Mouse (Mus musculus) stomach, embryonic 14.5 days (tissue): Measurements from ENCODE around the gene Ocel1. TPM values are rescaled to one million over a fixed set of nuclear protein-coding genes. Genes with fewer than 3 reads are reported as not detected.

Source experiments
- ATAC-seq: fragments of 200-750 bp; cut with Nextera tagmentation; 2 replicates; pipeline ENCODE4 v1.8.0; 2017; ENCODE audit warnings: low read depth, moderate TSS enrichment; ENCODE audit not compliant: insufficient number of reproducible peaks, insufficient read depth, low FRiP score
- H3K27ac ChIP-seq: fragments of 300-500 bp; sonication (generic); 2 replicates; pipeline ENCODE4 v1.5.1; 2014; ENCODE audit warnings: mild to moderate bottlenecking, low read length, moderate library complexity, mixed read lengths
- H3K27me3 ChIP-seq: fragments of 300-500 bp; sonication (generic); 2 replicates; pipeline ENCODE4 v1.6.1; 2014; ENCODE audit warnings: low read length, control low read depth, mixed read lengths; ENCODE audit not compliant: control insufficient read depth, insufficient read depth
- H3K36me3 ChIP-seq: fragments of 300-500 bp; sonication (generic); 2 replicates; pipeline ENCODE4 v1.6.1; 2014; ENCODE audit warnings: mild to moderate bottlenecking, control low read depth, low read length, moderate library complexity, mixed read lengths; ENCODE audit not compliant: control insufficient read depth, insufficient read depth
- H3K4me1 ChIP-seq: fragments of 300-500 bp; sonication (generic); 2 replicates; pipeline ENCODE4 v1.6.1; 2014; ENCODE audit warnings: low read length, control low read depth, mixed read lengths; ENCODE audit not compliant: control insufficient read depth, insufficient read depth
- H3K4me2 ChIP-seq: fragments of 300-500 bp; sonication (generic); replicated peaks from 2 replicates; pipeline ENCODE4 v1.6.1; 2014; ENCODE audit warnings: low read depth, low read length, control low read depth
- H3K4me3 ChIP-seq: fragments of 300-500 bp; sonication (generic); 2 replicates; pipeline ENCODE4 v1.5.1; 2014; ENCODE audit warnings: low read depth, low read length, control low read depth
- H3K9ac ChIP-seq: fragments of 300-500 bp; sonication (generic); replicated peaks from 2 replicates; pipeline ENCODE4 v1.6.1; 2014; ENCODE audit warnings: low read depth, mild to moderate bottlenecking, control low read depth, low read length, moderate library complexity, mixed read lengths
- H3K9me3 ChIP-seq: fragments of 300-500 bp; sonication (generic); 2 replicates; pipeline ENCODE4 v1.6.1; 2016; ENCODE audit warnings: low read depth, low read length, control low read depth; ENCODE audit not compliant: control insufficient read depth
- WGBS: fragments of 180-500 bp; shearing (Covaris S2); extraction: QIAGEN DNeasy Blood & Tissue Kit; methylation state at CpG from one replicate; pipeline ENCODE4 v1.1.7; 2014; 5-methylcytosine and 5-hydroxymethylcytosine counted together
- polyA plus RNA-seq: library from polyadenylated mRNA; unstranded; fragments of >200 nt; fragmentation: Nextera tagmentation; extraction: Ambion mirVana; gene quantifications from 2 replicates; pipeline ENCODE4 v1.2.1, GENCODE M21; 2014

Ocel1 gene
- polyA plus RNA-seq, 1 experiment from 2014 or later = 3.8 TPM

DNA sequence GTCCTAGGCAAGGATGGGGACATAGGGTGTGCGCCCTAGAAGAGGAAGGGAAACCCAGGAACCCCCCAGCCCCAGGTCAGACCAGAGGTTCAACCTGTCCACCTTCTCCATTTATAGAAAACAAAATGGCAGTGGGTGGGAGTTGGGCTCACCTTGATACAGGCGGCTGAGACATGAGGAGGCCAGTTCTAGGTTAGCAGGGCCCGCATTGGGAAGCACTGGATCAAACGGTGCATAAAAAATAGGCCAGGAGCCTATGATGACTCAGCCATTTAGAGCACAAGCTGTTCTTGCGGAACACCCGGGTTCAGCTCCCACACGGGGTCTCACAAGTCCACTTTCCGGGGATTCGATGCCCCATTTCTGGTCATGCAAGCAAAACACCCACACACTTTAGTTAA lies 33.9 kb downstream of the Ocel1 start:
- Histone ChIP-seq H3K4me2 (no peak overlapping the region), H3K27me3 (no peaks in the 10 kb centered on the region), H3K4me3 (peak overlapping the region; percentile 52; the same call in 1 of the 2 replicates), H3K36me3 (peaks cover 21% of the 10 kb centered on the region; the same call in 1 of the 2 replicates), H3K9me3 (no peaks in the 10 kb centered on the region), H3K27ac (no peak overlapping the region), H3K4me1 (peaks cover 12% of the 10 kb centered on the region; the same call in 1 of the 2 replicates), H3K9ac (no peak overlapping the region)
- no peak for ATAC-seq
- WGBS = 82% methylated on average over 9 of the region's 9 CpGs

GRCm38 (mm10) chr8:71405401-71406098 lies 34.5 kb downstream of the Ocel1 start, which contains the start of gene Ankle1:
TSS of gene Ankle1 (plus strand) at chr8:71406010.
- Histone ChIP-seq H3K9me3 (no peaks in the 10 kb centered on the region), H3K9ac (peak within 1 kb of the TSS; percentile 57), H3K27me3 (no peaks in the 10 kb centered on the region), H3K4me1 (peaks cover 12% of the 10 kb centered on the region; the same call in 1 of the 2 replicates), H3K27ac (peak within 1 kb of the TSS; percentile 44; the same call in 1 of the 2 replicates), H3K4me2 (peak within 1 kb of the TSS; percentile 95), H3K36me3 (peaks cover 21% of the 10 kb centered on the region; the same call in 1 of the 2 replicates), H3K4me3 (peak within 1 kb of the TSS; percentile 52)
- 16% methylated on average over 33 of the region's 33 CpGs for WGBS
- peak; percentile 90 for ATAC-seq

DNA sequence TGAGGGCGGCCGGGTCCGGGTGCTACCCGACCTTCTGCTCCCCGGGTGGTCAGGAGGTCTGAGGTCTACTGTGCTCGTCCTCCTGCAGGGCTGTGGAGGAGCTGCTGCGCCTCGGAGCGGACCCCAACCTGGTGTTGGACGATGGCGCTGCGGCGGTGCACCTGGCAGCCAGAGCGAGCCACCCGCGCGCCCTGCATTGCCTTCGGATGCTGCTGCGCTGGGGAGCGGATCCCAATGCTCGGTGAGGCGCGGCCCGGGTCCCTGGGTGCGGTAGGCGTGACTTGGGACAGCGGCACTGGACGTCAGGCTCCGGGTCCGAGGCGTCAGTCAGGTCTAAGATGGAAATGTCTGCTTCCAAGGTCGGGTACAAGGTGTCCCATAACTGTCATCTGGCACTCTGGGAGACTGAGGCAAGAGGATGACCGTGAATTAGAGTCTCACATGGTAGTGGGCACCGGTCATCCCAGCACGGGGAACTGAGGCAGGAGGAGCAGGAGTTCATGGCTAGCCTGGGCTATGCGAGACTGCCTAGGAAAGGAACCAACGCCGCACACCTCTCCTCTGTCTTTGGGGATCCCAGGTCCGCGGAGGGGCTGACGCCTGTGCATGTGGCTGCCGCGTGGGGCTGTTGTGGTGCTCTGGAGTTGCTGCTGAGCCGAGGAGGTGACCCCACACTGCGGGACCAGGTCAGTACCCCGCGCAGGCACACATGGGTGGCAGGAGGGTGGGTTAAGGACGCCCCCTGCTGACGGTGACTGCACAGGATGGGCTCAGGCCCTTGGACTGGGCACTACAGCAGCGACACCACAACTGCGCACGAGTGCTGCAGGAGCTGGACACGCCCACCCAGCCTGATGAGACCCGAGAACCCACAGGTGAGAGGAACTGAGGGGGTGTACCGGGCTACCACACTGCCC lies 35.3 kb downstream of the Ocel1 start:
- Histone ChIP-seq H3K4me1 (peaks cover 12% of the 10 kb centered on the region; the same call in 1 of the 2 replicates), H3K9ac (peak overlapping the region; percentile 57), H3K27ac (no peak overlapping the region; the same call in 1 of the 2 replicates), H3K9me3 (no peaks in the 10 kb centered on the region), H3K4me2 (peak overlapping the region; percentile 95), H3K27me3 (no peaks in the 10 kb centered on the region), H3K4me3 (peak overlapping the region; percentile 52), H3K36me3 (peaks cover 21% of the 10 kb centered on the region; the same call in 1 of the 2 replicates)
- under 1% methylated on average over 55 of the region's 55 CpGs for WGBS
- peak; percentile 80 for ATAC-seq

DNA sequence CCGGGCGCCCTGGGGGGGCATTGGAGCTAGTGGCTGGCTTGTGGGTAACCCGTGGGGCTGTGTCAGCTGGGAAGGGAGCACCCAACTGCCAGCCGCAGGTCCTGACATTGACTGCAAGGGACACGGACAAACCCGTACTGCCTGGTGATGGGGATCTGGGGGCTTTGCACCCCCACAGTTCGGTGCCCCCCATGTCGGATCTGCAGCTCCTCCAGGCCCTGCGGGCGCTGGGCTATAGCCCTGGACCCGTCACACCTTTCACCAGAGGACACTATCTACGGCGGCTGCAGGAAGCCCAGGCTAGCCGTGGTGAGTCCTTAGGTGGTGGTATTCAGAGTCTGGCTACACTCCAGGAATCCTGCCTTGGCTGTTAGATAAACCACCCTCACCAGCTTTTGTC lies 36.3 kb downstream of the Ocel1 start:
- Histone ChIP-seq H3K4me3 (no peak overlapping the region), H3K27ac (no peak overlapping the region), H3K9me3 (no peaks in the 10 kb centered on the region), H3K4me2 (peak overlapping the region; percentile 95; the same call in 1 of the 2 replicates), H3K4me1 (peaks cover 12% of the 10 kb centered on the region; the same call in 1 of the 2 replicates), H3K9ac (no peak overlapping the region), H3K27me3 (no peaks in the 10 kb centered on the region), H3K36me3 (peaks cover 21% of the 10 kb centered on the region; the same call in 1 of the 2 replicates)
- no peak for ATAC-seq
- WGBS = 95% methylated on average over 14 of the region's 14 CpGs

- Histone ChIP-seq H3K27ac (no peak overlapping the region), H3K27me3 (no peaks in the 10 kb centered on the region), H3K4me2 (no peak overlapping the region), H3K4me1 (peaks cover 12% of the 10 kb centered on the region; the same call in 1 of the 2 replicates), H3K9me3 (no peaks in the 10 kb centered on the region), H3K4me3 (no peak overlapping the region), H3K36me3 (peaks cover 21% of the 10 kb centered on the region; the same call in 1 of the 2 replicates), H3K9ac (no peak overlapping the region)
- WGBS = 87% methylated on average over 4 of the region's 4 CpGs
- no peak for ATAC-seq
Measured at GRCm38 (mm10) chr8:71408231-71408630, 37.1 kb downstream of the Ocel1 start.

GRCm38 (mm10) chr8:71411535-71412273 lies 40.6 kb downstream of the Ocel1 start:
- Histone ChIP-seq H3K4me2 (no peak overlapping the region), H3K9ac (no peak overlapping the region), H3K9me3 (no peaks in the 10 kb centered on the region), H3K4me1 (peaks cover 10% of the 10 kb centered on the region; the same call in 1 of the 2 replicates), H3K4me3 (no peak overlapping the region), H3K36me3 (peaks cover 21% of the 10 kb centered on the region; the same call in 1 of the 2 replicates), H3K27ac (no peak overlapping the region), H3K27me3 (no peaks in the 10 kb centered on the region)
- ATAC-seq = no peak; the same call in 1 of the 2 replicates
- 47% methylated on average over 11 of the region's 11 CpGs for WGBS

- H3K4me1 ChIP-seq = no peaks in the 10 kb centered on the region
- no peaks in the 10 kb centered on the region for H3K36me3 ChIP-seq
- no peak overlapping the region for H3K9ac ChIP-seq
- H3K9me3 ChIP-seq = 0 out of 2 replicates have a peak, but pooled peaks cover 2% of the 10 kb centered on the region
- no peak overlapping the region for H3K27ac ChIP-seq
- no peak for ATAC-seq
- H3K27me3 ChIP-seq = no peaks in the 10 kb centered on the region
- H3K4me2 ChIP-seq = no peak overlapping the region
- no peak overlapping the region for H3K4me3 ChIP-seq
Measured at GRCm38 (mm10) chr8:71422121-71422520, 51.0 kb downstream of the Ocel1 start.
